Mouse (Mus musculus) kidney, postnatal 10 days (tissue): Measurements from ENCODE around the gene Rufy3.

Experiments used
- DNase-seq: peaks from one replicate; pipeline ENCODE4 v3.0.0; 2021; ENCODE audit warnings: mixed read lengths

The Rufy3 gene

DNA sequence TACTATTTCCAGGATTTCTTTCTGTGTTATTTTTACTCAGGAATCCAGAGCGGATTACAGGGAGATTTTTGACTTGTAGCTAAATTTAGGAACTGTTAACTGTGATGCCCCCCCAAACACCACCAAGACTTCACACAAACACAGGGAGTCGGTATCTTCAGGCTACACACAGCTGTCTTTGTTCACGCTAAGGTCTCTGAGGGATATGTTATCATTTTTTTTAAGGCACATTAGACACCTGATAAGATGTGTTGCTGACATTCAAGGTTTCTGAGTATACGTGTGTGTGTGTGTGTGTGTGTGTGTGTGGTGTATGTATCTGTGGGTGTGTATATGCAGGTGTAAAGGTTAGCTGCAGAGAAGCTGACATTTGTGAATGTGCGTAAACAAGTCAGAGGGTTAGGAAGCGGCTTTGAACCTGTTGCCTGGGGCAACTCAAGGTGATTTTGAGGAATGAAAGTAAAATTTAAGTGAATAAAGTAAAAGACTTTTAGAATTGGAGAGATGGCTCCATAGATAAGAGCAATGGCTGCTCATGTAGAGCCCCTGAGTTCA lies 121.0 kb downstream of the Rufy3 start:
- no peak for DNase-seq

DNA sequence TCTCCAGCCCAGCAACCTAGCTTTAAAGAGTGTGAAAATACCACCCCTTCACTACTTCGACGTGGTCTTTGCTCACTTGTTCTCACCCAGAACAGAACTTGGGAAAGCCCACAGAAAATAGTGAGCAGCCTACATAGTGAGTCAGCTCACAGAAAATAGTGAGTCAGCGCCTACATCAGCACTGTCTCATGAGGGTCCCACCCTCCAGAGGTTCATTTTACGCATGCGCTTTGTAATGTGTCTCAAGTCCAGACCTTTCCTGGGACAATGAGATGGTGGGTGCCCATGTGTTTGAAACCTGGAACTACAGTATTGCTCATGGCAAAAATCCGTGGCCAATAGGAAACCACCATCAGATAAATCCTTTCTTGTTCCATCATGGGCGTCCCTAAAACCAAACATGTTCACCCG lies 123.2 kb downstream of the Rufy3 start:
- no peak for DNase-seq

DNA sequence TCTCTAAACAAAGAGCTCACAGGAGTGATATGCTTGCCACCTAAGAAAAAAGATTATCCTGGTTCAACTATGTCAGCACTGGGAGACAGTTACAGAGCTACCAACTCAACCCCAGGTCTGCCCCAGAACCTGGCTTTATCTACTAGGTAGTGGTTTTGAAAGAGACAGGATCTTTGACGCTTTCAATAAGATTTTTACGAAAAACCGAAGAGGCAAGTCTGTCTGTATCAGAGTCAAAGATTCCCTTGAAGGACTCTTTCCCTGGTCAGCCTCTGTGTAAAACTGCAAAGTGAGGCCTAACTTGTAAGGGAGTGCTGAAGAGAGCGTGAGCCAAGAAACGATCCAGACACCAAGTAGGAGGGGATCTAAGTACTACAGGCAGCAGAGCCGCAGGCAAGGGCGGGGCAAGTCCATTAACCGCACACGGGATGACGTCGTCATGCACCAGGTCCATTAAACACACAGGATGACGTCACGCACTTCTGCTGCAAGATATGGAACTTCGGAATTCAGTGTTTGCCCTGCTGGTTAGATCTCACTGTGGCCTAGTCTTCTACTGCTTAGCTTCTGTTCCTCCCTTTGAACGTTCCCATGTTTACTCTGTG lies 123.8 kb downstream of the Rufy3 start:
- no peak for DNase-seq

DNA sequence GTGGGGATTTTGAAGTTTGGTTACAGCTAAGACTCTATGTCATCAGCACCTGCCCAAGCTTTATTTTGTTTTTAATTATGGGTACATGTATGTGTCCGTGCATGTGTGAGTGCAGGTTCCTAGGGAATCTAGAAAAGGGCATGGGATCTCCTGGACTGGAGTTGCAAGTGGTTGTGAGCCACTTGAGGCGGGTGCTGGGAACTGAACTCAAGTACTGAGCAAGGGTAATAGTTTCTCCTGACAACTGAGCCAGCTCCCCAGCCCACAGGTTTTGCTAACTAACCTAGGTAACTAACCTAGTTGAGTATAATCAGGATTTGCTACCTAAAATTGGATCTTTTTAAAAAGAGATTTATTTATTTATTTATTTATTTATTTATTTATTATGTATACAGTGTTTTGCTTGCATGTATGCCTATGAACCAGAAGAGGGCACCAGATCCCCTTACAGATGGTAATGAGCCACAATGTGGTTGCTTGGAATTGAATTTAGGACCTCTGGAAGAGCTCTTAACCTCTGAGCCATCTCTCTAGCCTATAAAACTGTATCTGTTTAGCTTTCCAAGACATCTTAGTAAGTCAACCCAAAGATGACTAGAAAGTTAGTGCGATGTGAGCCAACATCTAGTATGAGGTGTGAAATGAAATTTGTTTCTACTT lies 124.6 kb downstream of the Rufy3 start:
- DNase-seq = no peak

DNA sequence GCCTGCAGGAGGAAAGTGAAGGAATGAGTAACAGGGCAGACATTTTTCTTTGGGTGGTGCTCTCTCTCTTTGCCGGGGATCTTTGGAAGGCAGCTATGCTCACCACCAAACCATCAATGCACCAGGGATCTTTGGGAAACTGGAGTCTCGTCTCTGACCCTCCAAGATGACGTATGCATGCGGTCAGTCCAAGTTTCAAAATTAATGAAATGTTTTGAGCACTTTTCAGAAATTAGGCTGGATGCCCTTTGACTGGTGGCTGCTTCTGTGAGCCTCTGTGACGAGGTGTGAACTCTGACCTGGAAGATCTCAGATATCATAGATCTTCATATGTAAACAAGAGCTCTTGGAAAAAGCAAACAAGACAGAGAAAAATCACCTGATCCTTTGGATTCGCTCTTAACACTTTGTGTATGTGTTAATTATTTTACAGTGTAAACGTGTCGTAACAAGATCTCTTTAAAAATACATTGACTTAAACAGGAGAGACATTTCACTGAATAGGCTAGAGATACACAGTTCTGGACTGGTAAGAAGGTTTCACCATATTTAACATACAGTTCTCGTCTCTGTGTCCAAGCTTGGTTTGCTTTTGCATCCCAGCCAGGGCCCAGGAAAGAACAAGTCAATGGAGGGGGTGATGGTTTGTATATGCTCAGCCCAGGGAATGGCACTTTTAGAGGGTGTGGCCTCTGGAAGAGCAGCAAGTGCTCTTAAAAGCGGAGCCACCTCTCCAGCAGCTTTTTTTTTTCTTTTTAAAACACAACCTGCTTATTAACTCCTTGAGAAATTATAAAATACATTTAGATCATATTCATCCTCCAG lies 126.1 kb downstream of the Rufy3 start:
- DNase-seq = no peak

DNA sequence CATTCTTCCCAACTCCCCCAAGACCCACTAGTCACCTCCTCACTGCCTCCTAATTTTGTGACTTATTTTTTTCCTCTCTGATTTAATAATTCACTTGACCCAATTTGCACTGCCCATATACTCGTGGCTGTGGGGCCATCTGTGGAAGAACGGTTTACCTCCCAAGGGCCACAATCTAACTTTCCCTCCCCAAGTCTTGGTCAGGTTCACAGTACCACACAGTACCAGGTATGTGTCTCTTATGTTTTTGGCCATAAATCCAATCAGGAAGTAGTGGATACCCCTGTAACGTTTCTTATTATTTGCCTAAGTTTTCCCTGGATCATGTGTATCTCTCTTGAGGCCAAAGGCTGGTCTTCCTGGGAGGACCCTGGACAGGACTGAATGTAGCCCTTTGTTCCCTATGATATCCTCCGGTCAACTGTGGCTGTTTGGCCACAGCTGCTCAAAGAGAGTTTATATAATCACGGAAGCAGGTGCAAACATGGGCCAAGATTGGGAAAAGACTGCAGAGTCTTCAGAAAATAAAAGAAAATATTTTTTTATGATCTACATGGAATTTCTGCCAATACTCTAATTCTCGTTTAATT lies 126.8 kb downstream of the Rufy3 start:
- DNase-seq = no peak

DNA sequence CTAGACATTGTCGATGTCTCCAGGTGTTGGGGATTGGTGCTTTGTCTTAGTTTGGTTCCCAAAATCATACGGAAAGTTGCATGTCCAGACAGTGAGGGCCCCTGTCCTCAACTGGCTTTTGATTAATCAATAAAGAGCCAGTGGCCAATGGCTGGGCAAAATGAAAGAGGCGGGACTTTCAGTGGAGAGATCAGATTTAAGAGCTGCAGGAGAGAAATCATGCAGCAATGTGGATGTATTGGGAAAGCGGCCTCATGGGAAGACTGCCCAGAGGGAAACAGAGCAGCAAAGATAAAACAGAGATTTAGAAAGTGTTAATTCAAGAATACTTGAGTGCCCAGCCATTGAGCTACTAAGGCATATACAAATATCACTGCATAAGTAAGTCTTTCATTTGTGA lies 127.7 kb downstream of the Rufy3 start:
- no peak for DNase-seq

DNA sequence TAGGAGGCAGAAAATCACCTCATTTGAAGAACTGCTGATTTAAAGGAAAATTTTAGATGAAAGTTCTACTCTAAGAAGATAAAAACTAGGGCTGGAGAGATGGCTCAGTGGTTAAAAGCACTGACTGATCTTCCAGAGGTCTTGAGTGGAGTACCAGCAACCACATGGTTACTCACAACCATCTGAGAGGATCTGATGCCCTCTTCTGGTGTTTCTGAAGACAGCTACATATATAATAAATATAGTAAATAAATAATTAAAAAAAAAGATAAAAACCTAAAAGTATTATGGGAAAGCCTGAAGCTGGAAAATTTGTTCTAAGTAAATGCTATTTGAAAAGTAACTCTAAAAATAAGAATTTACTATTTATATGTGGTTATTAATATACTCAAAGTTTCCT lies 128.2 kb downstream of the Rufy3 start:
- DNase-seq = no peak

DNA sequence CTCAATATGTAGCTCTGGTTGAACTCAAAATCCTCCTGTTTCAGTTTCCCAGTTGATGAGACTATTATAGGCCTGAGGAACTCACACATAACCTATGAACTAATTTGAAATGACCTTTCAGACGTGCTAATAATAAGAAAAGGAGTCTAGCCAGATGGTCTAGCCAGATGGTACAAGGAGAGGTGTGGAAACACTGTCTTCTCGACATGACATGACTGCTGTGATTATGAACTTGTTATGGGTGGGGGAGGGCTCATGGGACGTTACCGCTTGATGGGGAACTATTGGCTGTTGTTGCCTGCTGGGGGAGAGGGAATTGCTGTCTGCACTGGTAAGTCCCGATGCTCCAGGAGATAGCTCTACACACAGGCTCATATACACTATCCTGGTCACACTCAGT lies 132.5 kb downstream of the Rufy3 start:
- no peak for DNase-seq

DNA sequence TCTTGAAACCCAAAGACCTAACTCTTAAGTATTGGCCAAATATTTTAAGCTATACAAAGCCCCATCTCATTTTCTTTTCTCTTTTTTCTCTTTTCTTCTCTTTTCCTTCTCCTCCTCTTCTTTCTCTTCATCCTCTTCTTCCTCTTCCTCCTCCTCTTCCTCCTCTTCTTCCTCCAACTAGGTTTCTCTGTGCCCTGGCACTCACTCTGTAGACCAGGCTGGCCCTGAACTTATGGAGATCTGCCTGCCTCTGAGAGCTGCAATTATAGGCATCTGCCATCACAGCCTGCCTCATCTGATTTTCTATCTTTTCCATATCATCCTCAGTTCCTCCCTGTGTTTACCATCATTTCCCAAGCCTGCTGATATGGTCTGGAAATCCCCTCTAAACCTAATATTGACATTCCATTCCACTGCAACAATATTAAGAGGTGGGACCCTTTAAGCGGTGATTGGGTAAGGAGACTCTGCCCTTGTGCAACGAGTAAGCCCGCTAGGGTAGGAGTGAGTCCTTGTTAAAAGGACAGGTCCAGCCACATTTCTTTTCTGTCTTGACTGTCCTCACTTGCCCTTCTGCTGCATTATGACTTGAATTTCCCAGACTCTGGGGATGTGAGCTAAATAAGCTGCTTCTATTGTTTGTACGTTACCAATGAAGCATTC lies 134.5 kb downstream of the Rufy3 start:
- no peak for DNase-seq
